Mouse (Mus musculus) cortical plate, adult 2 months (tissue): ENCODE results near the gene Hnrnpul1. TPM values are rescaled to one million over a fixed set of nuclear protein-coding genes. Genes with fewer than 3 reads are reported as not detected.

Experiments
- H3K27ac ChIP-seq: fragments of 200-500 bp; 2 replicates; pipeline ENCODE4 v1.5.1; 2012; ENCODE audit warnings: low read length, control low read depth, inconsistent platforms; ENCODE audit not compliant: insufficient read depth
- H3K4me1 ChIP-seq: fragments of 200-500 bp; 2 replicates; pipeline ENCODE4 v1.6.1; 2011; ENCODE audit warnings: low read length; ENCODE audit not compliant: control insufficient read depth, insufficient read depth
- H3K4me3 ChIP-seq: fragments of 200-500 bp; 2 replicates; pipeline ENCODE4 v1.5.1; 2011; ENCODE audit warnings: mild to moderate bottlenecking, low read length, control low read depth; ENCODE audit not compliant: insufficient read depth
- CTCF ChIP-seq: fragments of 200-500 bp; IDR thresholded peaks from 2 replicates; pipeline ENCODE4 v1.5.1; 2011; ENCODE audit warnings: mild to moderate bottlenecking, control low read depth, low read length; ENCODE audit not compliant: insufficient read depth; ENCODE audit errors: extremely low read depth
- POLR2A ChIP-seq: fragments of 200-500 bp; IDR thresholded peaks from 2 replicates; pipeline ENCODE4 v1.6.1; 2011; ENCODE audit warnings: mild to moderate bottlenecking, low read length, control low read depth; ENCODE audit not compliant: insufficient read depth; ENCODE audit errors: extremely low read depth
- polyA plus RNA-seq: library from polyadenylated mRNA; depleted of rRNA; stranded (reverse); fragments of >200 nt; gene quantifications from 2 replicates; pipeline ENCODE4 v1.2.3, GENCODE M21; 2012

Gene Hnrnpul1
- polyA plus RNA-seq, 1 experiment: 37.6 TPM

DNA sequence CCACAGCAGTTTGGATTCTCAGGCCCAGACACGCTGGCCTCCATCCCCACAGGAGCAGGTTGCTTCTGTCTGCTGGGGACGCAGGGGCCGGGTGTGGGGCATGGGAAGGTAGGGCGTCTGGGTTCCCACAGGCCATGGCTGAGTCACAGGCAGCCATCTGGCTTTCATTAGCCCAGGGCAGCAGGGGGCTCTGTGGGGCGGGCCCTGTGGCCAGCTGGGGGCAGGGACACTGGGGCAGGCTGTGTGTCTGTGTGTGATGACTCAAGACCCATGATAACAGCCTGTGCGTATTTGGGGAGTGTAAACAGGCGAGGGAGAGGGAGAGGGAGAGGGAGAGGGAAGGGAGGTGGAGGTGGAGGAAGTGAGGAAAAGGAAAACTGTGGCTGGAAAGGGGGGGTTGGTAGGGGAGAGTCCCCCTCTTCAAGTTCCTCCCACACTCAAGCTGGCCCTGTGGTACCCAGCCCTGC is 42.8 kb downstream of the Hnrnpul1 start:
- H3K27ac ChIP-seq: peak overlapping the region; percentile 2; the same call in 1 of the 2 replicates
- H3K4me3 ChIP-seq: no peak overlapping the region
- TF ChIP-seq CTCF: no peak
- peak; percentile 5; the same call in 1 of the 2 replicates for TF ChIP-seq POLR2A
- H3K4me1 ChIP-seq: peaks cover 6% of the 10 kb centered on the region

DNA sequence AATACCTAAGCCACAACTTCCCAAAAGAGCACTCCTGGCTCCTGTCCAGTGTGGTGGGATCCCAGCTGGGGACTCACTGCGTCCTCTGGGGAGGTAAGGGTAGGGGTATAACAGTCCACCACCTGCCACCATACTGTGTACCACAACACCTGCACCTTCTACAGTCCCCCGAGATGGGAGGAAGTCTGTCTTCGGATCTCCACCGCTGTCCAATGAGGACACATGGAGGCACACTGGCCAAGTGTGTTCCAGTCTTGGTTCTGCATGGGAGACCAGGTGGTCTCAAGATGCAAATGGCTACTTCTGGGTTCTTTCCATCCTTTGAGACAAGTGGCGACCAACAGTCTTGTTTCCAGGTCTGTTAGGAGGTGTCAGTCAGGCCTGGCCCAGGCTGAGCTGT is 43.4 kb downstream of the Hnrnpul1 start:
- no peak for TF ChIP-seq CTCF
- TF ChIP-seq POLR2A: no peak
- peaks cover 7% of the 10 kb centered on the region for H3K4me1 ChIP-seq
- H3K4me3 ChIP-seq: no peak overlapping the region
- no peak overlapping the region for H3K27ac ChIP-seq

DNA sequence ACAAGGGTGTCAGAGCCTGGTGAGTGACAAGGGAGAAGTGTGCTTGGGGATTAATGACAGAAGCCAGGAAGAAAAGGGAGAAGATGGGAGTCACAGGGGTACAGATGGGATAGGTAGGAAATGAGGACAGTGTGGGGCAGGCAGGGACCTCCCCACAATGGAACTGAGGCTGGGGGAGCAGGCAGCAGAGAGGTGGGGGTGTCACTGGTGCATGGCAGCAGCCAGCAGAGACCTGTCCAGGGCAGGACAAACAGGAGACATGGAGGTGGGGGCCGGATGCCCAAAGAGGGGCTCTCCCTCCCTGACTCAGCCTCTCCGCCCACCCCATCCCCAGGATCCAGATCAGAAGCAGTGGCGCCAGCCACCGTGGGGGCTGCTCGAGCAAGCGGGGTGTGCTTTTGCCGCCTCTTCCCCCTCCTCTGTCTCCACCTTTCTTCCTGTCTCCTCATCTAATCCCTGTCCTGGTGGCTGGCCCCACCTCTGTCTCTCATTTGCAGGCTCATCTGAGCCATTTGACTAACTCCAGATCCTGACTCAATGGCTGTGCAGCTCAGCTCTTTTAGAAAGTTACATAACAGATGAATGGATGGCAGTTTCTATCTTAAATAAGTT is 43.9 kb downstream of the Hnrnpul1 start:
- Histone ChIP-seq H3K4me3 (no peak overlapping the region), H3K27ac (no peak overlapping the region), H3K4me1 (peaks cover 11% of the 10 kb centered on the region)
- no peak for TF ChIP-seq CTCF
- TF ChIP-seq POLR2A: peak; percentile 20; the same call in 1 of the 2 replicates

DNA sequence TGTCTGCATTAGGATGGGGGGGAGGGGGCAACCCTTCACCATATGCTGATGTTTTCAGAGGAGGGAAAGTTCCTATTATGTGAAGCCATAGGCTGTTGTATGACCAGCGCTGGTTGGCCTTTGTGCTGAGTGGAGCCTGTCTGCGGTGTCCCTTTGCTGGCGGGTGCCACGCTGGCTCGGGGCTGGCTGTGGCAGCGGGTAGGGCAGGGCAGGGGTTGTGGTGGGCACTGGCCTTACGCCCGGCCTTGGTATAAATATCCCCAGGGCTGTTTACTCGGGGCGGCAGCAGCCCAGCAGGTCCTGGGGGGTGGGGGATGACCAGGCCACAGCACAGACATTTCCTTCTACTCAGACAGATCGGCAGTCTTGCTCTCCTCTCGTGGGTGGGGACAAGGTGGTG is 44.6 kb downstream of the Hnrnpul1 start:
- no peak overlapping the region for H3K27ac ChIP-seq
- TF ChIP-seq CTCF: no peak
- no peak for TF ChIP-seq POLR2A
- H3K4me3 ChIP-seq: no peak overlapping the region
- peaks cover 11% of the 10 kb centered on the region for H3K4me1 ChIP-seq

DNA sequence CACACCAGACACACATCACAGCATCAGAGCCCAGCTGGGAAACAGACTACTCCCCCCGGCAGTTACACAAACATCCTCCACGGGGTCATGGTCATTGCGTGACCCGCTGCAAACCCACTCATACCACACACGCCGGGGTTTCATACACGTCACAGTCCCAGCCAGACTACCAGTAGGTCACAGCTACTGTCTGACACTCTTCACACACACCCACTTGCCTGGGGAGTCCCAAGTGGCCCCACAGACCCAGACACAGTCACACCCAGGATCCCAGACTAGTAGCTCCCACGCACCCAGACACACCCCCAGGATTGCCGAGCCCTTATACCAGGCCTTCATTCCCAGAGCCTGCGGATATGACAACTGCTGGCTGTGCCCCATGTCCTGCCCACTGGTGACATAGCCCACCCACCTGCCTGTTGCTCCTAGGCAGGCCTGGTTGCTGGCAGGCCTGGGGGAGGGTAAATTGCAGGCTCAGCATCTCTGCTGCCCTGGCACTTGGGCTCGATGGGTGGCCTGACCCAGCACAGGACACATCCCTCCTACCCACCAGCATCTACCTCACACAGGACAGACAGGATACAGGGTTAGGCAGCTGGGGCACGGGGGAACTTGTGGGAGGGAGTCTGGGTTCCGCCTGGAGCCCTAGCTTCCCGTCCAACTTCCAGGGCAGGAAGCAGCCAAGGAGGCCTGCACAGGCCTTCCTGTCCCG is 46.8 kb downstream of the Hnrnpul1 start:
- Histone ChIP-seq H3K4me3 (no peak overlapping the region), H3K4me1 (peaks cover 11% of the 10 kb centered on the region), H3K27ac (no peak overlapping the region)
- TF ChIP-seq POLR2A (no peak), CTCF (no peak)

DNA sequence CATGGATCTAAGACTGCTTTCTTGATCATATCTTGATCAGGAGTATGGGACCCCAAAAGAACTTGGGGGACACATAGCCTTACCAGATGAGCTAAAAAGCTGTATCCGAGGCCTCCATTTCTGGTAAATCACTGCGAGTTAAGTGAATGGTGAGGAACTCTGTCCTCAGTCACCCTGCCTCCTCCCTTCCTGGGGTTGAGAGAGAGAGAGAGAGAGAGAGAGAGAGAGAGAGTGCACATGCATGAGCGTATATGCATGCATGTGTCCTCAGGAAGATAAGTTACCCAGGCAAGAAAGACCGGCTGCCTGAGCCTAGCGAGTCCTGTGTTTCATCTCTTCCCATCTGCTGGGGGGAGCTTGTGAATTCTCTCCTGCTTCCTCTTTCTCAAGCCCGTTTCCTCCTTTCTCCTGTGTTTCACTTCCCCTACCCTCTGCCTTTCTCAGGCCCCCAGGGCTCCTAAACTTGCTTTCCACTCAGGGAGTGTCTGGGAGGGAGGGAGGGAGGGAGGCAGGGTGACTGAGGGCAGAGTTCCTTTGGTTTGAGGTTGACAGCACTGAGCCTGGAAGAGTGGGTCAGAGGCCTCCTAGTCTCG is 47.9 kb downstream of the Hnrnpul1 start:
- Histone ChIP-seq H3K27ac (no peak overlapping the region), H3K4me1 (peaks cover 11% of the 10 kb centered on the region), H3K4me3 (no peak overlapping the region)
- TF ChIP-seq POLR2A: no peak
- TF ChIP-seq CTCF: no peak

DNA sequence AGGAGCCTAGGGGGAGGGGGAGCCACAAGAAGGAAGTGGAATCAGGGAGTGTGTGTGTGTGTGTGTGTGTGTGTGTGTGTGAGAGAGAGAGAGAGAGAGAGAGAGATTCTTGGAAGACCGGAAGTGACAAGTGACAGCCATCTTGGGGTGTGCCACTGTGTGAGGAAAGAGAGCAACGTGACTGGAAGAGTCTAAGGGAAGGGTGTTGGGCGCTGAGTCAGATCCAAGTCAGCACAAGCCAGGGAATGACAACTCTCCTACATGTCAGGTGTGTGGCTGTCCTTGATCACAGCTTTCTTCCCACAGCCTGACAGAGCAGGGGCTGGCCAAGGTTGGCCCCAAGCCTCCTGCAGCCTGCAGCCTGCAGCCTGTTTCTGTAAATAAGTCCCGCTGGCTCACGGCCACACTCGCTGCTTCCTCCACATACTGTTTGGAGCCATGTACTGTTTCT is 48.7 kb downstream of the Hnrnpul1 start:
- no peak for TF ChIP-seq CTCF
- no peak for TF ChIP-seq POLR2A
- Histone ChIP-seq H3K4me1 (peaks cover 7% of the 10 kb centered on the region), H3K27ac (no peak overlapping the region), H3K4me3 (no peak overlapping the region)

DNA sequence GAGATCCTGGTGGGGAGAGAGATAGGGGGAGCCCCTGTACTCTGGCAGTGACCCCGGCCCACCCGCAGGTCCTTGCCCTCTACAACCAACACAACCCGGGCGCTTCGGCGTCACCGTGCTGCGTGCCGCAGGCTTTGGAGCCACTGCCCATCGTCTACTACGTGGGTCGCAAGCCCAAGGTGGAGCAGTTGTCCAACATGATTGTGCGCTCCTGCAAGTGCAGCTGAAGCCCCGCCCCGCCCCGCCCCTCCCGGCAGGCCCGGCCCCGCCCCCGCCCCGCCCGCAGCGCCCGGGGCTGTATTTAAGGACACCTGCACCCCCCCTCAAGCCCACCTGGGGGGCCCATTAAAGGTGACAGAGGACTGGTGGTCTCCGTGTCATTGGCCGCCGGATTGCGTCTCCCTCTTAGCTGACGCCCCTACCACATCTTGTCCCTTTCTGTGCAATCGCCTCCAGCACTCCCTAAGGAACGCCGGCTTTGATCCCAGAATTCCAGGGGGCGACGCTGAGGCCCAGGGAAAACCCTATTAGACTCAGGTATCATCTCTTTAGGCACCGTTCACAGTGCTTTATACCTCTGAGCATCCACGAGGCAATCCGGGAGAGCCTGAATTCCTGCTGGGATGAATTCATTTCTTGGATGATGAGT is 49.7 kb downstream of the Hnrnpul1 start:
- no peak overlapping the region for H3K27ac ChIP-seq
- no peak for TF ChIP-seq CTCF
- TF ChIP-seq POLR2A: no peak
- H3K4me3 ChIP-seq: no peak overlapping the region
- H3K4me1 ChIP-seq: peaks cover 4% of the 10 kb centered on the region

DNA sequence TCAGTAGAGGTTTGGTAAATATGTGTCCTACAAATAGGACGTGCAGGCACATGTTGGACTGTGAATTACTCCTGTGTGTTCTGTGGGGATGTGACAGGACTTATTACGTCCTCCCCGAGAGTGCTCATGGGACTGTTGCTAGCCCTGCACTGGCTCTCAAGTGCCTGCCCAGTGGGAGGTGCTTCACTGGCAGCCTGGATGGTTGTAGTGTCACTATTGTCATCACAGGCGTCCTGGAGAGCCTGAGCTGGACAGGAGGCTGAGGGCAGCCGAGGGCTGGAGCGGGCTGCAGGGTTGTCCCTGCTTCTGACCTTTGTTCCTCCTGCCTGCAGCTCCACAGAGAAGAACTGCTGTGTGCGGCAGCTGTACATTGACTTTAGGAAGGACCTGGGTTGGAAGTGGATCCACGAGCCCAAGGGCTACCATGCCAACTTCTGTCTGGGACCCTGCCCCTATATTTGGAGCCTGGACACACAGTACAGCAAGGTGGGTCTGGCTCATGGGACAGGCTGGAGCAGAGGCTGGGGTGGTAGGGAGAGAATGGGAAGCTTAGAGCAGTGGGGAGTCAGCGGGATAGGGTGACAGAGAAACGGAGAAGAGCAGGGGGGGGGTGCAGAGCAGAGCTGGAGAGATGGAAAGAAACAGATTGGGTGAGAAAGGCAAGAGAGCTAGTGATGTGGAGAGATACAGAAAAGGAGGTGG is 50.6 kb downstream of the Hnrnpul1 start:
- H3K4me3 ChIP-seq: no peak overlapping the region
- peaks cover 4% of the 10 kb centered on the region for H3K4me1 ChIP-seq
- no peak overlapping the region for H3K27ac ChIP-seq
- TF ChIP-seq CTCF: no peak
- no peak for TF ChIP-seq POLR2A
